Mouse (Mus musculus) heart, adult 9 months (tissue): ENCODE results near the gene Trdmt1.

Experiments used
- DNase-seq, 2 experiments: peaks; one replicate each; pipeline ENCODE4 v3.0.0; 2022; ENCODE audit warnings: low spot score in 2 of 2

Gene Trdmt1

DNA sequence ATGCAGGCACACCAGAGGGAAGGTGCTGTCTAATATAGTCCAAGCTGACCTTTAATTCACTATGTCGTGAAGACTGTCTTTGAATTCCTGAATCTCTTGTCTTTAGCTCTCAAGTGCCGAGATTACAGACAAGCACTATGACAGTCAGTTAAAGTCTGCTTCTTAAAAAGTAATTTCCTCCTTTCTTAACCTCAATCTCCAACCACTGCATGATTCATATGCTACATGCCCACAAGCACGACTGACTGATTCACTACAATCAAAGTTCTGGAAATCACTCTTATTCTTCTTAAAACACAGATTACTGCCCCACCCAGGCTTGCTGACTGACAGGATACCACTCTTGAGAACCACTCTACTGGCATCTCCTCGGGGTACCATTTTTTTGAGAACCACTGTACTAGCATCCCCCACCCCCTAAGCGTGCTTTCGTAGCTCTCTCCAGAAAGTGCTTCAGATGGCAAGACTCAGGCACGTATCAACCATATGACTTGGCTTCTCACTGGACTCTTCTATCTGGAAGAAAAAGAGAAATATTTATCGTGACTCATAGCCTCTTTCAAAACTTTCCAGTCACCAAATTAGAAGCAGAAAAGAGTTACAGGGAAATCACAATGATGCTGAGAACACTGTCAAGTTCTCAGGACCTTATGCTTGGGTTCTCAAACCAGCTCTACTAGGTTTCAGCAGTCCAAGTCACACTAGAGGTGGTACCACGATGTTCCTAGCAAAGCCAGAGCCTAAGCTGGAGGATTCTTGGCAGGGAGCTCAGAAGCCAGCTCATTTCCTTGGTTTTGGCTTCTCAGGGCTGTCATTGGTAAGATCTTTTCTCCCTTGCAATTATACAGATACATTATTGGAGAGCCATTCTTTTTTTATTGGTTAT is 12.9 kb upstream of the Trdmt1 start:
- peak; percentile 41 for DNase-seq

GRCm38 (mm10) chr2:13556239-13556638 is 11.8 kb upstream of the Trdmt1 start:
- no peak for DNase-seq

DNA sequence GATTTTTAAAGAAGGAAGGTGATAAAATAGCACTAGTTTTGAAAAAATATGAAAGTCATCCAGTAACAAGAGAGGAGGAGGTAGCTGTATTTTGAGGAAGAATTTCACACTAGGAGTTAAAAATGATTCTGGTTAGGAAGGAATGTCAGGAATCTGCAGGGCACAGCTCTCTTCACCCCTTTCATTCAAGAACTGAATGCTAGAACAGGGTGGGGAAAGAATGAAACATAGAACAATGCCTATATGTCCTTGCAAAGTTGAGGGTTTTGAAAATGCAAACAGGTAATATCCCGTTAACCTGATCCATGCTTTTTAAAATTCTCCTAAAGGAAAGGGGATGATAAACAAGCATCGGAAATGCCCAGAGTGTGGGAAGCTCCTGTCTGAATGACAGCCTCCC is 9.5 kb upstream of the Trdmt1 start:
- no peak for DNase-seq

DNA sequence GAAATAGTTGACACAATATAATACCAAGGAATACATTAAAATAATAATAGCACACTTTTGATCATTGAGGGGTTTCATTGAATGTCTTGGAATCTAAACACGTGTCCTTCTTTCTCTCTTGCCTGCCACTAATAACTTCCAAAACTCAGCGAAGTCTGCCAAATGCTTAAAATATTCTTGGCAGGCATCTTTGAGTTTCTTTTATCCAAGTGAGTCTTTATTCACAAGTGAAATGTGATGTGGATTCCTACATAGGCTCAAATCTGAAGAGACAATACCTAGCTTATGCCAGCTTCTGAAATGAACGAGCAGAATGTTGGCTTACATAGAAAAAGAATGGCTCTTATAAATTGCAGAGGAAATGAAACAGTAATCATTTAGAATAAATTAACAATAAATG is 4.3 kb upstream of the Trdmt1 start:
- DNase-seq, result peak in 1 of 2 experiments; percentile 16

DNA sequence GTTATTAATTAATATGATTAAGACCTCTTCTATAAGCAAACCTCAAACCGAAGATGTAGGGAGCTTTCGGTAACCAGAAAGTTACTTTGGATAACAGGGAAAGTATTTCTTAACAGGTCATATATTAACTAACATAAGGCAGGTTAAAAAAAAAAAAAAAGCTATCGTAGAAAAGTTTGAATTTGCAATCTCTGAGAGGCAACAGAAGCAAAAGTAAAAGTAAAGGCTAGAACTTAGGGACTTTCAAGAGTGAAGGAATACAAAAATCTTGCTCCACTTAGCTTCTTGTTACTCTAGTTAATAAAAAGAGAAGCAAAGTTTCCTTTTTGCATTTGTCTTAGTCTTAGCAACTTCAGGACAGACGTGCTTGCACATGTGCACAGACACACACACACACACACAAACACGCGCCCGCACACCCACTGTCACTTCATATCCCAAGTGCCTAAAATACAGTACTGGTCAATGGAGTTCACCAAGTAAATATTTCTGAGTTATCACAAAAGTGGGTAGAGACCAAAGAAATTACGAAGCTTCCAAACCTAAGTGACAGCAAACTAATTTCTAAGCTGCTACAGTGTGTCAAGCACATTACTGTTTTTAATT is 846 bp downstream of the Trdmt1 start:
- peak in 1 of 2 experiments; percentile 9 for DNase-seq

GRCm38 (mm10) chr2:13539860-13540259 is 4.6 kb downstream of the Trdmt1 start:
- no peak for DNase-seq

DNA sequence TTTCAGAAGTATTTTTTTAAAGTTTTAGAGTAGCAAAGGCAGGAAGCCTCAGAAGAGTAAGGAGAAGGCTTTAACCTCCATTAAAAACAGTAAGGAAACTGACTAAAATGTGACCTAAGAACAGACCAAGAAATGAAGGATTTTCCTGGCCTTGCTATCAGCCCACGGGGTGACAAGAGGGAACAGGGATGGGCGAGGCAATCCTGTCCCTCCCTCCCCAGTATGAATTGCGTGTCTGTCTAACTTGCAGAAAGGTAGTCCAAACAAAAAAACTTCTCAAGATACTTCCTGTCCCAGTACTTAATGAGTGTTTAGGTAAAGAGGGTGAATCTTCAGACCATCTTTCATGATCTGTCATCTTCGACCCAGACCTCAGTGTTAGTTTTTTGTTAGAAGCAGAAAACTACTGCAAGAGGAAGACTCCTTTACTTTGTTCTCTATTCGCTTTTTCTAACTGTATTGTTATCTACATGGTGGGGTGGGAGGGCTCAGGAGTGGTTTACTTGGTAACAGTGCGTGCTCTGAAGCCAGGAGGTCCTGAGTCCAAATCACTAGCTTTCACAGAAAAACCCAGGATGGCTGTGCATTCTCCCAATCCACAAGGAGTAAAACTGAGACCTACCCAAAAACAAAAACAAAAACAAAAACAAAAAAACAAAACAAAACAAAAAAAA is 5.6 kb downstream of the Trdmt1 start:
- no peak for DNase-seq

DNA sequence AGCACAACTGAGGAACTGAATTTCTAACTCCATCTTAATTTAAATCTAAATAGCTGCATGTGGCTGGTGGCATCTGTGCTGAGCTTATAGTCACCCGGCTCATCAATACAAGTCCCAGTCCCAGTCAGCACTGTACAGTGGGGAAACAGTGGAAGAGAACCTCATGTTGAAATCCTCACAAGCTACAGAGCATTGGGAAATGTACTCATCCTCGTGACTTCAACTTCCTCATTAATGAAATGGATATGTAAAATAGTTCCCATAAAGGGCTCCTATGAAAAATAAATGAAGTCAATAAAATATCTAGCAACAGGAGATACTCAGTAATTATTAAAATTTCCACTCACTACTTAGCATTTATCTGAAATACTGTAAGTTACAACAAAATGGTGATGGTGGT is 6.2 kb downstream of the Trdmt1 start:
- no peak for DNase-seq

- no peak for DNase-seq
These were observed 6.7 kb downstream of the Trdmt1 start for GRCm38 (mm10) chr2:13537733-13538132.

- DNase-seq, result no peak
These were observed 7.7 kb downstream of the Trdmt1 start for GRCm38 (mm10) chr2:13536747-13537146.

DNA sequence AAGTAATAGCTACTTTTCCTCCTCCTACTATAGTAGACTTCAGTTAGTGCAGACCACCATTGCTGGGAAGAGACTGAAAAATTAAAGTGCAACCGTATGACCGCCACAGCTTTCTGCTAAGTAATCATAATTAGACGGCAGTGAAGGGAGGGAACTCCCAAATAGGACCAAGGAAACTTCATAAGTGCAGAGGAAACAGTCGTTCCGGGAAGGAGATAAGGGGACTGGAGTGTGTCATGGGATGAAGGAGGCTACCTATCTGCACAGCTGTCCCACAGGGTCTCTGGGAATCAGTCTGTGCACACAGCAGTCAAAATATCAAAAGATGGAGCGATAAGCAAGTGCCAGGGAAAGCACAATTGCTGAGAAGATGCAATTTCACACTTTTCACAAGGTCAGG is 13.8 kb downstream of the Trdmt1 start:
- no peak for DNase-seq

DNA sequence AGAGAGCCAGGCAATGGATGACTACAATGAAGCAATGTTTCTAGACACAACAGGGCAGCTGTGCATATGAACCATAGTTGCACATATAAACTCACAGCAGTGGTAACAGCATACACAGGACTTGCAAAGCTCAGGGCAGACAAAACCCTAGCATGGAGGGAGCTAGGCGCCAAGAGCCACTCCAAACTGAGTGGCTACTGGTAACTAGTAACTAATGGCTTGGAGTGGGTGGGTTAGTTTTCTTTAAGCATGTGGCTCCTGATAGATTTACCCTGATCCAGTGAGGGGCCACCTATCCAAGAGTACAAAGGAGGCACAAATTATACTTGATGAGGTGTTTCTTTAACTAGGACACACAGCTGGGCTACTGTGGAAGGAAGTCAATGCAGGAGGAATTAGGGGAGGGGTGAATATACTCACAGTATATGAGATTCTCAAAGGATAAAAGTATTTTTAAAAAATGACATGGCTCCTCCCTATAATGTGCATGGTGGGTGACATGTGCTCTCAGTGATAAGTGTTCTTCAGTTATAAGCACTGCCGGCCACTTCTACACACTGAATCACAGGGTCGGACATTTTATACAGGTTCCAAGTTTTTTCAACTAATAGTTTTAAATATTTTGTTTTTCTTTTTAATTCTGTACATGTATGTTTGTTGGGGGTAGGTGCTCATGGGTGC is 15.1 kb downstream of the Trdmt1 start:
- no peak for DNase-seq

GRCm38 (mm10) chr2:13527531-13527930 is 16.9 kb downstream of the Trdmt1 start:
- no peak for DNase-seq

DNA sequence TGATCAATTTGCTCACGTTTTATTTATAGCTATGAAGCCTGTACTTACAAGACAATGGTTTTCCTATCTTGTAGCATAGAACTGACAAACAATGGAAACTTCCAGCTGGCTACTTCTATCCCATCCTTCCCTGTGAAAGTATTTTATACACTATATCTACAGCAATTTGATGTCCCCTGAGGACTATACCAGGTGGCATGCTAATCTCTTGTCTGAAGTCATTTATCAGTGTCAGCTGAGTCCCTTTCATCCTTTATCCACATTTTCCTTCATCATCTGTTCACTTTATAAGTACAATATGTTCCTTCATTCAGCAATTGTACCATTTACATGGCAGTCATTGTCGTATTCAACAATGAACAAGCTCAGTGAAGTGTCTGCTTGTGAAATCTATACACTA is 17.3 kb downstream of the Trdmt1 start:
- DNase-seq, result no peak

DNA sequence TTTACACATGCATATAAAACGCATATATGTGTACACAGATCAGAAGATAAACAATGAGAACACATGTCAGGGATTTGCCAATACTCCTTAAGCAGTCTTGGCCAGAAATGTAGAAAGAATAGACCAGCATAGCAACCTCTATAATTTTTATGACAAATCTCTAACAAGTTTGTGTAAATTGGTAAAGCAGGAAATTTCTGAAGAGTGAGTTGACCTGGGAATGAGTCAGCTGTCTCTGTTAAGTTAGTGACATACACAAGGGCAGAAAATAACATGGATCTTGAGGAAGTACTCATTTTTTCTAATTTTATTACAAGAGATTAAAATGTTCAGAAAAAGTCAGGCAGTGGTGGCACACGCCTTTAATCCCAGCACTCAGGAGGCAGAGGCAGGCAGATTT is 18.3 kb downstream of the Trdmt1 start:
- no peak for DNase-seq

- no peak for DNase-seq
These were observed 20.7 kb downstream of the Trdmt1 start for GRCm38 (mm10) chr2:13523540-13524456.

DNA sequence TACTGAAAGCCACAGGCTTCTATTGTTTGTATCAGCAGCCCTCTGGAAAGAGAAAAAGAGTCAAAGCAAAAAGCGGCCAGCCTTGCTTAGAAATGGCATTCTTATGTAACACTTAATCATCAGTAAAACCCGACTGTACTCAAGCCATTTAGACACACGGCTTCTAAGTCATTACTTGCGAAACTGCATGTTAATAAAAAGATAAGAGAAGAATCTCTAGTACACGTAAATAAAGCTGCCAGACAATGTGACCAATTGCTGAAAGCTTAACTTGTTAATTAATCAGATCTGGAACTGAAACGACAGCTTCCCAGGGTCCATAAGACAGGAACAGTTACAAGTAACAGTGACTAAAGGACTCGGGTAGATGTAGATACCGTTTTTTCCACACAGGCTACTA is 22.4 kb downstream of the Trdmt1 start:
- peak; percentile 12 to 29 for DNase-seq

DNA sequence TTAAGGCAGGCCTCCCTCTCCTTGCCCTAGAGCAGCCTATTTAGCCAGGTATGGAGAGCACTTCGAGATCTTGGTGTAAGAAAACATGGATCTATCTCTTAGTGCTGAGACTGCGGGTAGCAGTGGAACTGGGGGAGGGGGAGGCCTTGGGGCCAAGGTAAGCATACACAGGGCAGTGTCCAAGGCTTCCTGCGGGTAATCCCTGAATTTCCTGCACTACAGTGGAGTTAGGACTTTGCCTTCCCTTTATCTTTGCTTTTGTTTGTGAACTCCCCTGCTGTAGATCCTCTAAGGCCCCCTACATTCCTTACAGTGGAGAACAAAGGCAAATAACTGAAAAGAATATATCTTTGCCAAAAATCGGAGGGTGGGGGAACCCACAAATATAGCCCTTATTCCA is 29.5 kb downstream of the Trdmt1 start:
- DNase-seq, result no peak

DNA sequence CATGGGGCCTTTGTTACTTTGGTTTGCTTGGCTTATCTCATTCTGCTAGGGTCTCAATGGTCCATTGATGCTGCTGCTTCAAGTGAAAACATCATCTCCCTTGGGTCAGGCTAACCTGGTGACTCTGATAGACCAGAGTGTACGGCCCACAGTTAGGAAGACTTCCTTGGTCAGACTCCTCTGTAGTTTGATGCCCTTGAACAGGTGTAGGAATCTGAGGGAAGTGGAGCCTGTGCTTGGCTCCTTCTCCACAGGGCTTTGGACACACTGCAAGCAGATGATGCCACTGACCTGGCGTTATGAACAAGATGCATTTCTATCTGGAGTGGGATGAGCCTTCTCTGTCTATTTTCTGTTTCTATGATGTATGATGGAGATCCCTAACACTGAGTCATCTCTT is 41.8 kb downstream of the Trdmt1 start:
- no peak for DNase-seq

GRCm38 (mm10) chr2:13501553-13501952 is 42.9 kb downstream of the Trdmt1 start:
- no peak for DNase-seq
